Mouse (Mus musculus): ENCODE data around the gene Tm4sf4.

- no peak for TF ChIP-seq CTCF (conservative IDR thresholded peaks at IDR 0.05 in 1 of 2, IDR thresholded peaks at IDR 0.05 in 1 of 2; ENCODE audit: low read depth in 2 of 2, low read length in 2 of 2)
- no peak for TF ChIP-seq POLR2A (IDR thresholded peaks at IDR 0.05; ENCODE audit: low read depth, low read length)
- TF ChIP-seq TCF12 (IDR thresholded peaks at IDR 0.05; ENCODE audit: low read depth, low read length): no peak
These were observed 4.5 kb upstream of the Tm4sf4 start for GRCm38 (mm10) chr3:57420660-57421059.

Data from CH12.LX (cell line).